17 mouse cellular contexts compared by ENCODE assay signal in genomic region chr16:97475581-97475980, GRCm38 (mm10). TPM values are rescaled to one million over a fixed set of nuclear protein-coding genes. Genes with fewer than 3 reads are reported as not detected.
A peak's percentile ranks its signal among the peaks of the same experiment; 100 is the strongest.
DNase-seq lines count a peak whose midpoint lies in the region; ATAC-seq and TF ChIP-seq lines count a peak whose summit lies in the region.
"Had no signal": no experiment of that assay in that cellular context is flagged by ENCODE, and none has a peak within 500 bp of the region (broad histone marks: within the 10 kb centered on the region; RNA-seq: fewer than 3 reads in every experiment).

No protein-coding gene starts in this region.

- H3K79me3 ChIP-seq in C2C12 (ENCODE audit: low read depth) = no peaks in the 10 kb centered on the region

- no peak for TF ChIP-seq CTCF in C2C12 (IDR thresholded peaks at IDR 0.05; ENCODE audit: control insufficient read depth, insufficient read depth, insufficient read length)
- no peak for TF ChIP-seq CTCF in left cerebral cortex, adult 2 months (IDR thresholded peaks at IDR 0.05)

- ATAC-seq in midbrain, embryonic 14.5 days (ENCODE audit: low FRiP score, low TSS enrichment) = no peak
- ATAC-seq: forebrain, embryonic 16.5 days had no signal

- no peak overlapping the region for H3K4me3 ChIP-seq in C2C12 (ENCODE audit: insufficient read depth, poor library complexity, severe bottlenecking)
- no peak overlapping the region for H3K4me3 ChIP-seq in left cerebral cortex, adult 2 months
- no peak overlapping the region for H3K4me3 ChIP-seq in midbrain, embryonic 14.5 days (replicated peaks; ENCODE audit: low read depth, low read length)
- H3K4me3 ChIP-seq: embryonic facial prominence, embryonic 13.5 days; hindbrain, embryonic 10.5 days; lung, embryonic 15.5 days; midbrain, embryonic 10.5 days had no signal

- DNase-seq in NIH3T3 (ENCODE audit: low read depth) = peak; percentile 18
- DNase-seq in gastrocnemius, postnatal 10 days = peak; percentile 26
- peak; percentile 58 for DNase-seq in heart, postnatal 4 days
- no peak for DNase-seq in left cerebral cortex, adult 2 months (ENCODE audit: extremely low spot score in 1 of 2, low spot score in 2 of 2)
- DNase-seq in midbrain, embryonic 14.5 days = no peak
- no peak for DNase-seq in left cerebral cortex, adult 11 months (ENCODE audit: low spot score)
- no peak for DNase-seq in right cerebral cortex, postnatal 25 days
- DNase-seq: cerebellum, postnatal 25 days; kidney, adult 2 months had no signal

- H3K4me1 ChIP-seq in midbrain, embryonic 14.5 days (ENCODE audit: control insufficient read depth, insufficient read depth, low read length) = no peaks in the 10 kb centered on the region
- H3K4me1 ChIP-seq: embryonic facial prominence, embryonic 13.5 days; hindbrain, embryonic 10.5 days; lung, embryonic 15.5 days; midbrain, embryonic 10.5 days had no signal

- WGBS in midbrain, embryonic 14.5 days = 93% methylated on average over 3 of the region's 3 CpGs

- H3K79me2 ChIP-seq in C2C12 (ENCODE audit: control insufficient read depth, insufficient read depth) = no peaks in the 10 kb centered on the region

- H3K27me3 ChIP-seq in C2C12 (ENCODE audit: control insufficient read depth, insufficient read depth, insufficient read length) = no peaks in the 10 kb centered on the region
- H3K27me3 ChIP-seq in midbrain, embryonic 14.5 days (ENCODE audit: control insufficient read depth, insufficient read depth, low read length) = no peaks in the 10 kb centered on the region
- H3K27me3 ChIP-seq: embryonic facial prominence, embryonic 13.5 days; lung, embryonic 15.5 days had no signal

- no peak overlapping the region for H3K9ac ChIP-seq in midbrain, embryonic 14.5 days (replicated peaks; ENCODE audit: low read length)
- H3K9ac ChIP-seq: embryonic facial prominence, embryonic 13.5 days; lung, embryonic 15.5 days had no signal

- no peaks in the 10 kb centered on the region for H3K36me3 ChIP-seq in C2C12 (ENCODE audit: control insufficient read depth, insufficient read depth)
- no peaks in the 10 kb centered on the region for H3K36me3 ChIP-seq in midbrain, embryonic 14.5 days (ENCODE audit: control insufficient read depth, insufficient read depth, low read length)
- H3K36me3 ChIP-seq: embryonic facial prominence, embryonic 13.5 days; hindbrain, embryonic 10.5 days; lung, embryonic 15.5 days; midbrain, embryonic 10.5 days had no signal

- no peaks in the 10 kb centered on the region for H3K9me3 ChIP-seq in midbrain, embryonic 14.5 days (ENCODE audit: control insufficient read depth, low read length)
- H3K9me3 ChIP-seq: embryonic facial prominence, embryonic 13.5 days; hindbrain, embryonic 10.5 days; lung, embryonic 15.5 days; midbrain, embryonic 10.5 days had no signal

- H3K27ac ChIP-seq in left cerebral cortex, adult 2 months = no peak overlapping the region
- H3K27ac ChIP-seq in midbrain, embryonic 14.5 days (replicated peaks; ENCODE audit: low read depth, low read length) = no peak overlapping the region
- H3K27ac ChIP-seq: embryonic facial prominence, embryonic 13.5 days; hindbrain, embryonic 10.5 days; lung, embryonic 15.5 days; midbrain, embryonic 10.5 days had no signal

- H3K4me2 ChIP-seq in midbrain, embryonic 14.5 days (ENCODE audit: low read length) = no peak overlapping the region
- H3K4me2 ChIP-seq: embryonic facial prominence, embryonic 13.5 days; lung, embryonic 15.5 days had no signal

- intact Hi-C loops in left cerebral cortex, adult 2 months (cut with DNase I) = no loop called here

- H3ac ChIP-seq in C2C12 (ENCODE audit: control insufficient read depth, insufficient read length, low read depth) = no peak overlapping the region

TF ChIP-seq in C2C12, 6 proteins besides CTCF, POLR2A, EP300 and RAD21:
- TF ChIP-seq USF1 (IDR thresholded peaks at IDR 0.05; ENCODE audit: low read depth) = peak; percentile 69
- no peak for TF ChIP-seq MYOG (IDR thresholded peaks at IDR 0.05; ENCODE audit: control insufficient read depth, extremely low read depth, insufficient read length)

RNA-seq across cellular contexts. Expression of gene Mx1, which starts 12.9 kb away (rescaled TPM):
- 0.06 TPM for polyA plus RNA-seq in C2C12 (2012; fragmentation: generic; extraction: Trizol)
- under 1 TPM; 0.38 to 0.99 TPM for total RNA-seq in gastrocnemius, postnatal 10 days (2021)
- total RNA-seq in heart, postnatal 4 days (2021) = under 1 TPM; 0.25 to 0.74 TPM
- under 1 TPM; 0.36 to 0.70 TPM for total RNA-seq in left cerebral cortex, adult 2 months (2021)
- polyA plus RNA-seq in midbrain, embryonic 14.5 days (2014; fragmentation: Nextera tagmentation; extraction: Ambion mirVana) = 0.99 TPM in 1 of 2 replicates, not detected in the other
- polyA plus RNA-seq: forebrain, embryonic 16.5 days; hindbrain, embryonic 10.5 days; midbrain, embryonic 10.5 days had no signal

RNA-seq across cellular contexts. Expression of gene Fam3b, which starts 39.0 kb away (rescaled TPM):
- not detected for polyA plus RNA-seq in C2C12 (2012; fragmentation: generic; extraction: Trizol)
- total RNA-seq in gastrocnemius, postnatal 10 days (2021) = not detected
- not detected for total RNA-seq in heart, postnatal 4 days (2021)
- not detected for total RNA-seq in left cerebral cortex, adult 2 months (2021)
- polyA plus RNA-seq in midbrain, embryonic 14.5 days (2014; fragmentation: Nextera tagmentation; extraction: Ambion mirVana) = not detected in 2 replicates
- total RNA-seq: layer of hippocampus, adult 8-10 months had no signal
- polyA plus RNA-seq: embryonic facial prominence, embryonic 13.5 days; forebrain, embryonic 16.5 days; hindbrain, embryonic 10.5 days; kidney, adult 2 months; limb, embryonic 11.5 days; lung, embryonic 15.5 days; midbrain, embryonic 10.5 days had no signal

Comparison
In these comparisons a context has a peak if more than half of its experiments do, and no peak if none do; other contexts are left out.
1. DNase-seq: peak in NIH3T3 (single experiment), gastrocnemius, postnatal 10 days (single experiment) and heart, postnatal 4 days (single experiment); none in left cerebral cortex, adult 2 months (0 of 2), midbrain, embryonic 14.5 days (single experiment), left cerebral cortex, adult 11 months (single experiment) and right cerebral cortex, postnatal 25 days (single experiment).